Mouse (Mus musculus): ENCODE data around the gene Birc2.

The Birc2 gene

DNA sequence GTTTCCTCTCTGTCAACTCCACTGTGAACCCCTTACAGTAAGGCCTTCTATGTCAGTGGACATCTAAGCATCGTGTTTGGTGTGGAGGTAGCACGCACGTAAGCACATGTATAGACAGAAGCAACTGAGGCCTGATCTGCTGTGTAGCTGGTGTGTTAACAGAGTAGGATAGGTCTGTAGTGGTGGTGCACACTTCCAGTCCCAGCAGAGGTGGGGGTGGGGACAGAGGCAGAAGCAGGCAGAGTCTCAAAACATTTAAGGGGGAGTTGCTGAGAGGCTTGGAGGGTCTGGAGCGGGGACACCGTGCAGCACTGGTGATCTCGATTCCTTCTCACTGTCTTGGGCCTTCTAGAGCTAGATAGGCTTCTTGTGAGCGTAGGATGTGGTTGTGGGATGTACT, 50.8 kb downstream of the Birc2 start:
- DNase-seq (ENCODE audit: low read depth in 1 of 2, low spot score in 2 of 2) = no peak

DNA sequence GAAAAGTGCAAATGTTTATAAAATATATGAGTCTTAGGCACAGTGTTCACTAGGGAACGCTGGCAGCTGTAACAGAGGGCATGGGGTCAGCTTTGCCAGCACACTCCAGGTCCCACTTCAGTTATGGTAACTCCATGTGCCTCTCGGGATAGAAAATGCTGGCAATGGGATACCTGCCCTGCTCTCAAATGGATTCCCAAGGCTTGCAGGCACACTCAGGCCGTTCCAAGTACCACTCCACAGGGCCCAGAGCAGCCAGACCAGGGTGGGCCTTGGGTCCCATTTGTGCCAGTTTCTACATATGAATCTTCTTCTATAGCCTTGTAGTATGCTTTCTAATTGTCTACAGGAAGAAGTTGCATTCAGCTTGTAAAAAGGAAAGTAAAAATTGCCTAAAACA, 51.5 kb downstream of the Birc2 start:
- DNase-seq (ENCODE audit: low read depth in 1 of 2, low spot score in 2 of 2) = no peak

DNA sequence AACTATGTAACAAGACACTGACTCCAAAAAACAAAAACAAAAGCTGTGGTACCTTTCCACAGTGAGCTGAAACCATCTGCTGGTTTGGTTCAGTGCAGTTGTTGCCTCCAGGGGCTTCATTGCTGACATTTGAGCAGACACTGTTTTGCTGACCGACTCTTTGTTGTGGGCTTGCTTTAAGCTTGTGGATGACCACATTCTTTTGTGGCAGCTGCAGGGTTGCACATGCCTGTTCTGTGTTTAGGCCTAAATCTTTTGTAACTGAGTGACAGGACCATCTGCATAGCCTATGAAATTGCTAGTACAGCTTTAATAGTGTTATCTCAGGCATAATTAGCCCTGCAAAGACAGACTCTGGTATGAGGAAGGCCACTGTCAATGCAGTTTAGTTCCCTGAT, 52.2 kb downstream of the Birc2 start:
- no peak for DNase-seq (ENCODE audit: low read depth in 1 of 2, low spot score in 2 of 2)

DNA sequence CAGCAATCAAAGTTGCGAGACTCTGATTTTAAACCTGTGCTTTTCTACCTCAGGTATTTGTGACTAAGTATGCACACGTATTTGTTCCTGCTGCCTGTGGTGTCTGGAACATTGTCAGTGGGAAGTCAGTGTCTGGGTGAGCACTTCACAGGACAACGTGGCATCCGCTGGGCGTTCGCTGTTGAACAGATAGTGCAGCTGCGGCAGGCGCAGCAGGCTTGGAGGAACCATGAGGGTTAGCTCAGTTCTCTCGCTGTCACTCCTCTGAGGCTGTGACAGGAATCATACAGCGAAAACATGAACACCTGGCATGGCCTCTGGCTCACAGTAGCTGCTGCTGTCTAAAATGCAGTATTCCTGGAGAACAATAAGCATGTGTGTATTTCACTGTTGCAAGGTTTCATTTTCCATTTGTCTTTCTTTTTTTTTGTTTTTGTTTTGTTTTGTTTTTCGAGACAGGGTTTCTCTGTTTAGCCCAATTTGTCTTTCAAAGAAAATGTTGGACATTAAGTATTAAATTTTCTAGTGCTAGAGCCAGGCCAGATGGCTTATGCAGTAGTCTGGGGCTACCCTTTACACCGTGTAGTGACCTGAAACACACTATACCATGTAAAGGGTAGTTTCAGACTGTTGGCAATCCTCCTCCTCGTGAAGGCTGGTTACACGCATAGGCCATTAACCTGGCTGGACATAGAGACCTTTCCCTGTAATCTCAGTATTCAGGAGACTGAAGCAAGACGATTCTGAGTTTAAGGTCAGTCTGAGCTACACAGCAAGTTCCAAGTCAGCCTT, 52.8 kb downstream of the Birc2 start:
- no peak for DNase-seq (ENCODE audit: low read depth in 1 of 2, low spot score in 2 of 2)

DNA sequence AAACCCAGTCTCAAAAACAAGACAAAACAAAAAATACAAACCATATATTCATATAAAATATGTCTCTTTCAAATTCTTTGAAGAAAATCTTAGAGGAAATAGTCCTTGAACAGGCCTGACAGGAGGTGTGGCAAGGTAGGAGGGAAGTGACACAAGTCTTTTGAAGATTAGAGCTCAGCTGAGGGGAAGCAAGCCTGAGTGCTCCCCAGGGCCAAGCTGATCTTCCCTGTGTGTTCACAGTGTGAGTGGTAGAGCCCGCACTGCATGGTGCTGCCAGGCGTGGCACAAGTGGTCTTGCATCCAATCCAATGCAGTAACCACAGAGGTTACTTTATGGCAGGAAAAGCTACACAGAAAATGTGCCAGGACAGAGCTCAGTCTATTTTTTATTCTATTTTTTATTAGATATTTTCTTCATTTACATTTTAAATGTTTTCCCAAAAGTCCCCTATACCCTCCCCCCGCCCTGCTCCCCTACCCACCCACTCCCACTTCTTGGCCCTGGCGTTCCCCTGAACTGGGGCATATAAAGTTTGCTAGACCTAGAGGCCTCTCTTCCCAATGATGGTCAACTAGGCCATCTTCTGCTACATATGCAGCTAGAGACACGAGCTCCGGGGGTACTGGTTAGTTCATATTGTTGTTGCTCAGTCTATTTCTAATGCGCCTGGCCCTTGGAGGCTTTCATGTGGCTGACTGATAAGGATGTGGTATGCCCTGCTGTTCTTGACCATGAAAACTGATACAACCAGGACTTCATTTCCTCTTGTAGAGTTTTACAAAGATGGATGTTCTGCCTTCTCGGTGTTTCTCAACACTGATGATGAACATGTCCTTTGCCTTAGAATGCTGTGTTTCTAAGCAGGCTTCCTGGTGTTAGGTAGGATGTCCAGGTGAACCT, 56.4 kb downstream of the Birc2 start:
- DNase-seq (ENCODE audit: low read depth in 1 of 2, low spot score in 2 of 2) = no peak

DNA sequence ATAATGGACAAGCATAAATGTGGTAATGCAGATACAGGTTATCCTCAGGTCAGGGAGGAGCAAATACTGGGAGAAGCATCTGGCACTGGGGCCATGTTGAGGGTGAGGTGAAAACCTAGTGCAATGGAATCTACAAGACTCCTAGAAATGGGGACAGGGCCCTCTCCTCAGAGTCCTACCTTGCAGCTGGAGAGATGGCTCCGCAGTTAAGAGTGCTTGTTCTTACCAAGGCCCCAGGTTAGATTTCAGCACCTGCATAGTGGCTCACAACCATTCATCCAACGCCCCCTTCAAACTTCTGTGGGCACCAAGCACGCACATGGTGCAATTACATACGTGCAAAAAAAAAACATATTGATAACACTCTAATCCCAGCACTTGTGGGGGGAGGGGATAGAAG, 57.1 kb downstream of the Birc2 start:
- DNase-seq (ENCODE audit: low read depth in 1 of 2, low spot score in 2 of 2) = no peak

DNA sequence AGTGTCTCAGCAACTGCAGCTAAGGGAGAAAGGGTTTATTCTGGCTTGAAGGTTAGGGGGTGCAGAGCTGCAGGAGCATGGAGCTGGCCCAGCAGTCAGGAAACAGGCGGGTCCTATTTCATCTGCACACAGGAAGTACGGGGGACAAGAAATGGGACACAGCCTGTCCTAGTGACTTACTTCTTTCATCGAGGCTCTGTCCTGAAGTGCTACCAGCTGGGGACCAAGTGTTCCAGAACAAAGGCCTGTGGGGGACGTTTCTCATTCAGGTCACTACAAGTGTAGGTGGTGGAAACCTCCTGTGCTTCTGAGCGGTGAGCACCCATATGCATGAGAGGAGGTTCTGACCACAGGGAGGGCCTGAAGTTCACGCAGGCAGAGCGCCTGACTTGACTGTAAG, 58.1 kb downstream of the Birc2 start:
- DNase-seq (ENCODE audit: low read depth in 1 of 2, low spot score in 2 of 2) = no peak

DNA sequence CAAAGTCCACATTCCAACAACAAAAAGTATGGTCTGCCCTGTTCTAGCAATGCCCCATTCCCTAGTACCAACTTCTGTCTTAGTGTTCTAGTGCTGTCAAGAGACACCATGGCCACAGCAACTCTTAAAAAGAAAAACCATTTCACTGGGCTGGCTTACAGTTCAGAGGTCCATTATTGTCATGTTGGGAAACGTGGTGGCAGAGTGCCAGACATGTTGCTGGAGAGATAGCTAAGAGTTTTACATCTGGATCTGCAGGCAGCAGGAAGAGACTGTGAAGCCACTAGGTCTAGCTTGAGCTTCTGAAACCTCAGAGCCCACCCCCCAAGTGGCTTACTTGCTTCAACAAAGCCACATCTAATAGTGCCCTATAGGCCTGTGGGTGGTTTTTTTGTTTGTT, 59.2 kb downstream of the Birc2 start:
- DNase-seq (ENCODE audit: low read depth in 1 of 2, low spot score in 2 of 2) = no peak

DNA sequence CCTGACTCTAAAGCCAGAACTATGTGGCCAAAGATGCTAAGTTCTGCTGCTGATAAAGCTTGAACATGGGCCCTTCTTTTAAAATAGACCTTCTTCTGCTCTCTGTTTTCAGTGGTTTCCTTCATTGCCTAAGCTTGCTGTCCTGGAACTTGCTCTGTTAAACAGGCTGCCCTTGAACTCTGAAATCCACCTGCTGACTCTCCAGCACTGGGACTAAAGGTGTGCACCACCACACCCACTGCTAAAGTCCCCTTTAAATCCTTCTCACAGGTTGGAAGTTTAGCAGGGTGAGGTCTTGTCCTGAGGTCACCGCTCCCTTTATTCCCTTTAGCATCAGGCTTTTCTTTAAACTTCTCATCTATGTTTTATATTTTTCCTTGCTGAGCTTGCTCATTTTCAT, 59.9 kb downstream of the Birc2 start:
- DNase-seq (ENCODE audit: low read depth in 1 of 2, low spot score in 2 of 2) = no peak

DNA sequence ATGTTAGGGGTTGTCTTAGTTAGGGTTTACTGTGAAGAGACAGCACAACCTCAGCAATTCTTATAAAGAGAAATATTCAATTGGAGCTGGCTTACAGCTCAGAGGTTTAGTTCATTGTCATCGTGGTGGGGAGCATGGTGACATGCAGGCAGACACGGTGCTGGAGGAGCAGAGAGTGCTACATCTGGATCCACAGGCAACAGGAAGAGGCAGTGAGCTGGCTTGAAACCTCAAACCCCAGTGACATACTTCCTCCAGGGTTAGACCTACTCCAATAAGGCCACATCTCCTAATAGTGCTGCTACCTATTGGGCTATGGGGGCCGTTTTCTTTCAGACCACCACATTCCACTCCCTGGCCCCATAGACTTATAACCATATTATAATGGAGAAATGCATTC, 60.9 kb downstream of the Birc2 start:
- no peak for DNase-seq (ENCODE audit: low read depth in 1 of 2, low spot score in 2 of 2)

DNA sequence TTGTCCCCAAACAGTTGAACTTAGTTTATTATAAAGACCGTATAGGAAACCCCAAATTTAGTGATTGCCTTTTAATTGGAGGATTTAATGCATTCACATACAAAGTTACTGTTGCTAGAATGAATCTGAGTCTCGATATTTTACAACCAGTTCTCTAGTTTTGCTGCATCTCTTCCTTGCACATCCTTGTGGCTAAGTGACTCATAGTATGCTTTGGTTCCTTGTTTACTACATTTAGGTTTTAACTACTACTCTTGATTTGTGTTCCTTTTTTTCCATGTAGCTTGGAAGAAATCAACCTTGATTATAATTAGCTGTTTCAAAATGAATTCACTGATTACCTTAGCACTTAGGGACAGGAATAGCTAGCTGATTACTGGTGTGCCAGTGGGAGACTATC, 61.9 kb downstream of the Birc2 start:
- DNase-seq (ENCODE audit: low read depth in 1 of 2, low spot score in 2 of 2) = no peak

DNA sequence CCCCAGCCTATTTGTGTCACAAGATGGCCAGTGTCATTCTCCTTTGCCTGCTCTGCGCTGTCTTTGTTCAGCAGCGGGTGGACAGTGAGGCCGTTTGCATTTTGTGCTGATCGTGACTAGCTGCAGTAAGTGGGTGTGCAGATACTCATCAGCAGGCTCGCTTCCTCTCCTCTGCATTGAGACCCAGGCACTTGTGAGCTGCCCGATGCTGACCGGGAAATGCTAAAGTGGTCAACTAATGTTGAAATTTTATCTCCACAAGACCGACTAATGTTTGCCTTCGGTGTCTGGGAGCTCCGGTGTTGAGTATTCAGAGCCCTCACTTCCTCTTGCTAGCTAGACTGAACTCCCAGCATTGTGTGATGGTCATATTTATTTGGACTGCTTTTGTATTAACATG, 62.3 kb downstream of the Birc2 start:
- DNase-seq (ENCODE audit: low read depth in 1 of 2, low spot score in 2 of 2) = peak; percentile 9 to 15

DNA sequence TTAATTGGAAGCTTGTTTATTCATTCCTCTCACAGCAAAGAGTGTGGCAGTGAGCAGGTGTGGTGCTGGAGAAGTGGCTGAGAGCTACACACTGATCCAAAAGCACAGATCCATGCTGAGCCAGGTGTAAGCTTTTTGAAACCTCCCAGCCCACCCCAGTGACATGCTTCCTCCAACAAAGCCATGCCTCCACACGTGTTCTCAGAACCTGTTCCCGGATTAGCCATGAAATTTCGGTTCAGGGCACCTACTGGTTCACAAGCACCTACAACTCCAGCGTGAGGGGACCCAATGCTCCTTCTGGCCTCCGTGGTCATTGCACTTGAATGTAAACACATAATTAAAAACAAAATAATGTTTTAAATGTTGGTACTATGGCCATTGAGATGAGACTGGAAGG, 63.2 kb downstream of the Birc2 start:
- no peak for DNase-seq (ENCODE audit: low read depth in 1 of 2, low spot score in 2 of 2)

DNA sequence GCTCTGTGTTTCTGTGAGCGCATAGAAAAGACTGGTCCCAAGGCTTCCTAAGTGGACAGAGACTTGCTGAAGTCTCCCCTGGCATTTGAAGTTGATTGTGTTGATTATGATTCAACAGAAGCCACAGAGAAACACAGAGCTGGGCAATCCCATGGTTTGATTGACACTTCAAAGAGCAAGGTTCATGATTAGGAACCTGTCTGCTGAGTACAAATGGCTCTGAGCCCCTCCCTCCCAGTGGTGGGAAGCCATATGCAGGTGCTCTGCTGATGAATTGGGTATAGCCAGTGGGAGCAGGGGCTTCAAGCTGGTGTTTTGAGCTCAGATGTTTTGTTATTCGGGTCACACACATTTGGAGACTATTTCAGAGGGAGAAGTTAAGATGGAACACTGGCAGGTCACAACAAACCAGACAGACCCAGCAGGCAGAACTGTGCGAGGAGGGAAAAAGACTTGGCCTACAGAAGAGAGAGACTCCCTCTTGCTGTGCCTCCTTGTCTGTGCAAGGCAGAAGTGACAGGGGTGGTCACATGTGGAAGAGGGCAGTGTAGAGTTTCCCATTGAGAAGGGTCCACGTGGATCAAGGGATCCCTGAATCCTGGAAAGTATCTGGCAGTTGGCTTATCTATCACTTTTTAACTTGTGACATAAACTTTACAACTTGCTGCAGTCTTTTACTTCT, 64.0 kb downstream of the Birc2 start:
- DNase-seq (ENCODE audit: low read depth in 1 of 2, low spot score in 2 of 2) = no peak

DNA sequence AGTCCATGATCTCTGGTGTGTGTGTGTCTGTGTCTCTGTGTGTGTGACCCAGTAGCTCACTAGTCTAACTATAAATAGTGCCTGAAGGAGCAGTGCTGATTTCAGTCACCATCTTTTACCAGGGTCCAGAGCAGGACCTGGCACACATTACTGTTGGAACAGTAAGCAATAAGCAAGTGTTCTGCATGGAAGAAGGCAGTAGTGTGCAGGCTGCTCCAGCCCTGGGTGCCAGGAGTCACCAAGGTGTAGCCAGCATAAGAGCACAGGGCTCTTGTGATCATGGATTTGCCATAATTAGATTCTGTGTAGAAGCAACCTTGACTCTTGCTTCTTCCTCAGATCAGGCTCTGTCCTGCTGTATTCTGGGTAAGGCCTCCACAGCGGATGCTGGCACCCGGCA, 64.5 kb downstream of the Birc2 start:
- DNase-seq (ENCODE audit: low read depth in 1 of 2, low spot score in 2 of 2) = no peak

DNA sequence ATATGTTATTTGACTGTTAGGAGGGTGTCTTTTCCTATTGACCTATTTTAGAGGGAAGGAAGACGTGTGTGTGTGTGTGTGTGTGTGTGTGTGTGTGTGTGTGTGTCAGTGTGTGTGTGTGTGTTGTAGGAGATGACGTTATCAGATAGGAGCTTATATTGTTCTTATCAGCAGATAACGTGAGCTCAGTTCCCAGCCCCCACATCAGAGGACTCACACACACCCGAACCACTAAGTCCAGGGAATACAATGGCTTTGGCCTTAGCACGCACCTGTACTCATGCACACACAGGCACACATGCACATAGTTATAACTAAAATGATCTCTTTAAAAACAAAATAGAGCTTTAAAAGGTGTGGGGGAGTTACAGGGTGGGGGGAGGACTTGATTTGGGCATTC, 67.4 kb downstream of the Birc2 start:
- no peak for DNase-seq (ENCODE audit: low read depth in 1 of 2, low spot score in 2 of 2)

DNA sequence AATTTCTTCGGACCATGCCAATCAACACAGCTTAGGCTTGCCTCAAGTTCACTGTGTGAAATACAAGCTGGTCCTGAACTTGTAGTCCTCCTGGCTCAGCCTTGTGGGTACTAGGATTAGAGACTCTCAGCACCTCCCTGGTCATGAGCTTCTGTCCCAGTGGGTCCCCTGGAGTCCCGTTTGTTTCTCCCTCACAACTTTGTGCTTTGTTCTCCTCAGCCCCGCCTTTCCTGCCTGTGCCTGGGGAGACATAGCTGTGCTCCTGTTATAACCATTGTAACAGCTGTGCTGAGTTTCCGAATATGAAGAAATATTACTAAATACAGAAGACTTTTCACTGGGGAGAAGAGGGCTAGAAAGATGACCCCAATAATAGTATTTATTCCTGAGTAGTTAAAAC, 67.8 kb downstream of the Birc2 start:
- no peak for DNase-seq (ENCODE audit: low read depth in 1 of 2, low spot score in 2 of 2)
